Mouse (Mus musculus) C2C12 (cell line): ENCODE measurements around the gene Cul4a.
"Not testable (repeated sequence)": the region's sequence is repeated elsewhere in the genome, so short reads cannot be mapped to it uniquely, and the experiment has no call there.

Source experiments
- CTCF ChIP-seq: IDR thresholded peaks from one replicate; pipeline ENCODE4 v1.5.1; 2011; ENCODE audit not compliant: control insufficient read depth, insufficient read depth, insufficient read length
- MYOD1 ChIP-seq: IDR thresholded peaks from one replicate; pipeline ENCODE4 v1.6.1; 2011; ENCODE audit warnings: low read depth; ENCODE audit not compliant: control insufficient read depth, insufficient read length
- USF1 ChIP-seq: IDR thresholded peaks from one replicate; pipeline ENCODE4 v1.6.1; 2011; ENCODE audit warnings: low read depth, mild to moderate bottlenecking, control low read depth, moderate library complexity

DNA sequence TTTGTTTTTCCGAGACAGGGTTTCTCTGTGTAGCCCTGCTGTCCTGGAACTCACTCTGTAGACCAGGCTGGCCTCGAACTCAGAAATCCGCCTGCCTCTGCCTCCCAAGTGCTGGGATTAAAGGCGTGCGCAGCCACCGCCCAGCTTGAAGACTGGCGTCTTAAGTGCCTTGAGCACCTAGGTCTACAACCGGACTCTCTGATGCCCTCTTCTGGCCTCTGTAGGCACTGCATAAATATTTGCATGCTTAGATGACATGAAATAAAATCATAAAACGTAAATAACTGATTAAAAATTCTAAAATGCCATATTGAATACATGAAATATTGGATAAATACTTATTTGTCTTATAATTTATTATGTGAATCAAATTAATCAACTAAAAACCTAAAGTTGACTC lies 26.8 kb downstream of the Cul4a start:
- TF ChIP-seq MYOD1, CTCF, USF1: not testable (repeated sequence)
